Mouse (Mus musculus): Measurements from ENCODE around the gene Baz2a. TPM values are rescaled to one million over a fixed set of nuclear protein-coding genes. Genes with fewer than 3 reads are reported as not detected.

The Baz2a gene
- total and polyA plus RNA-seq, 3 experiments = 16.6 to 116 (median 34.7) TPM

DNA sequence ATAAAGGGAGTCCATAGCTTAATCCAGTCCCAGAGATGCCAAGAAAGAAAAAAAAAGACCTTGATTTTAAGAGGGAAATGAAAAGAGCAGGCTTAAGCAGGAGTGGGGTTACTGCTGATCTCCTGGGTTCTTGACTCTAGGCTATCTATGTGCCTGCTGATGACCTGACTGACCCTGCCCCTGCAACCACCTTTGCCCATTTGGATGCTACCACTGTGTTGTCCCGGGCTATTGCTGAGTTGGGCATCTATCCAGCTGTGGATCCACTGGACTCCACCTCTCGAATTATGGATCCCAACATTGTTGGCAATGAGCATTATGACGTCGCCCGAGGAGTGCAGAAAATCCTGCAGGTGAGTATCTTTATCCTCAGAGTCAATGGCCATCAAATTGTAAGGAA, 3.2 kb upstream of the Baz2a start:
- H3K4me1 ChIP-seq (ENCODE audit: insufficient read depth, low read depth, low read length) = peaks cover 66% of the 10 kb centered on the region
- ATAC-seq (ENCODE audit: extremely low read depth, insufficient number of reproducible peaks, low FRiP score, poor library complexity, severe bottlenecking) (no peak), DNase-seq (ENCODE audit: low spot score) (no peak)
- TF ChIP-seq TAL1 (conservative IDR thresholded peaks at IDR 0.05; ENCODE audit: low read depth, low read length) (no peak), POLR2AphosphoS5 (IDR thresholded peaks at IDR 0.05; ENCODE audit: insufficient replicate concordance, low read depth, low read length) (no peak), CTCF (IDR thresholded peaks at IDR 0.05; ENCODE audit: low read depth, low read length) (no peak), GATA2 (IDR thresholded peaks at IDR 0.05; ENCODE audit: borderline replicate concordance, low read depth, low read length) (no peak), GATA1 (IDR thresholded peaks at IDR 0.05; ENCODE audit: borderline replicate concordance, low read length) (no peak)
- H3K9me3 ChIP-seq (replicated peaks) = no peaks in the 10 kb centered on the region
- peaks cover 68% of the 10 kb centered on the region for H3K36me3 ChIP-seq (replicated peaks)
- no peaks in the 10 kb centered on the region for H3K27me3 ChIP-seq (ENCODE audit: insufficient read depth, low read length)
- H3K4me3 ChIP-seq (ENCODE audit: low read depth, low read length) = no peak overlapping the region; the same call in 1 of the 2 replicates

- Histone ChIP-seq H3K36me3 (replicated peaks) (peaks cover 58% of the 10 kb centered on the region), H3K4me1 (ENCODE audit: insufficient read depth, low read depth, low read length) (peaks cover 82% of the 10 kb centered on the region), H3K4me3 (ENCODE audit: low read depth, low read length) (no peak overlapping the region), H3K9me3 (replicated peaks) (no peaks in the 10 kb centered on the region), H3K27me3 (ENCODE audit: insufficient read depth, low read length) (no peaks in the 10 kb centered on the region)
- ATAC-seq (ENCODE audit: extremely low read depth, insufficient number of reproducible peaks, low FRiP score, poor library complexity, severe bottlenecking) (no peak), DNase-seq (ENCODE audit: low spot score) (no peak)
- no peak for TF ChIP-seq GATA2 (IDR thresholded peaks at IDR 0.05; ENCODE audit: borderline replicate concordance, low read depth, low read length)
- TF ChIP-seq TAL1 (conservative IDR thresholded peaks at IDR 0.05; ENCODE audit: low read depth, low read length) = no peak
- no peak for TF ChIP-seq POLR2AphosphoS5 (IDR thresholded peaks at IDR 0.05; ENCODE audit: insufficient replicate concordance, low read depth, low read length)
- TF ChIP-seq GATA1 (IDR thresholded peaks at IDR 0.05; ENCODE audit: borderline replicate concordance, low read length) = no peak
- no peak for TF ChIP-seq CTCF (IDR thresholded peaks at IDR 0.05; ENCODE audit: low read depth, low read length)
Measured at GRCm38 (mm10) chr10:128089842-128090241, 1.5 kb upstream of the Baz2a start.

DNA sequence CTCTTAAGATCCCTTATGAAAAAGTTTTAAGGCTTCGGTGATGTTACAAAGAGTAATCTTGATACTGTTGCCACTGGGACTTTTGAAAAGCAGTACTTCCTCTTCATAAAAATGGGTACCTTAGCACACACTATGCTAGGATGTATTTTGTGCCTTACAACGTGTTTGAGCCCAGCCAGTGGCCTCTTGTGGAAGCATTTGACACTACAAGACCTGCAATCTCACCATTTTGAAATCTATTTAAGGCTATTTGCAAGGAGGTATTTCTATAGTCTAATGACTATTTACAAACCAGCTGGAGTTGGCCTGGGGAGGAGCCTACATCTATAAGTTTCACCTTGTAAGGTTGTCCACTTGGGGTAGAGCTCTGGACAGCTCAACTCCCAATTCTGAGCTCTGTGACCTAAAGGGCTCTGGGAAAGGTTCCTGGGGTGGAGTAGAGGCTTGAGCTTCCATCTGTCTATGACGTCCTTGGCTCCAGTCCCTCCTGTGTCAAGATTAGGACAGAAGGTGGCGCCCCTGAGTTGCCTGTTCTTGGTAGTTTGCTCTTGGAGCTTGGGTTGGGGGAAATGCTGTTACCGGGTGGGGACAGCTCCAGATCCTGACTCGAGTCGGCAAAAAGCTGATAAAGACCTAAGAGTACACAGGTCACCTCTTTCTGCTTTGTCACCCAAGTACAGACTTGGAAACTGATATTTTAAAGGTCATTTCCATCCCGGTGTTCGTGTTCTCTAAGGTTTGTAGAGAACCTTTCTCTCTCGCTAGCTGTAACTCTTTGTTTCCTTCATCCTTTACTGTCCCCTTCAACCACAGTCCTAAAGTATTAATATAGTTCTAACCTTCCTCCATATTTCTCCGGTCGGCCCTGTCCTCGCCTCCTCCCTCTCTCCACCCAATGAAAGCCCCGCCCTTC, 470 bp upstream of the Baz2a start:
- TF ChIP-seq CTCF (IDR thresholded peaks at IDR 0.05; ENCODE audit: low read depth, low read length) (peak; percentile 33), TAL1 (conservative IDR thresholded peaks at IDR 0.05; ENCODE audit: low read depth, low read length) (no peak), POLR2AphosphoS5 (IDR thresholded peaks at IDR 0.05; ENCODE audit: insufficient replicate concordance, low read depth, low read length) (peak; percentile 86; the same call in 1 of the 2 replicates)
- no peaks in the 10 kb centered on the region for H3K27me3 ChIP-seq (ENCODE audit: insufficient read depth, low read length)
- DNase-seq (ENCODE audit: low spot score) = peak; percentile 68
- ATAC-seq (ENCODE audit: extremely low read depth, insufficient number of reproducible peaks, low FRiP score, poor library complexity, severe bottlenecking) = peak; percentile 29
- peak overlapping the region; percentile 89; the same call in 1 of the 2 replicates for H3K4me3 ChIP-seq (ENCODE audit: low read depth, low read length)
- H3K9me3 ChIP-seq (replicated peaks) = no peaks in the 10 kb centered on the region
- H3K4me1 ChIP-seq (ENCODE audit: insufficient read depth, low read depth, low read length) = peaks cover 82% of the 10 kb centered on the region
- H3K36me3 ChIP-seq (replicated peaks) = peaks cover 47% of the 10 kb centered on the region

DNA sequence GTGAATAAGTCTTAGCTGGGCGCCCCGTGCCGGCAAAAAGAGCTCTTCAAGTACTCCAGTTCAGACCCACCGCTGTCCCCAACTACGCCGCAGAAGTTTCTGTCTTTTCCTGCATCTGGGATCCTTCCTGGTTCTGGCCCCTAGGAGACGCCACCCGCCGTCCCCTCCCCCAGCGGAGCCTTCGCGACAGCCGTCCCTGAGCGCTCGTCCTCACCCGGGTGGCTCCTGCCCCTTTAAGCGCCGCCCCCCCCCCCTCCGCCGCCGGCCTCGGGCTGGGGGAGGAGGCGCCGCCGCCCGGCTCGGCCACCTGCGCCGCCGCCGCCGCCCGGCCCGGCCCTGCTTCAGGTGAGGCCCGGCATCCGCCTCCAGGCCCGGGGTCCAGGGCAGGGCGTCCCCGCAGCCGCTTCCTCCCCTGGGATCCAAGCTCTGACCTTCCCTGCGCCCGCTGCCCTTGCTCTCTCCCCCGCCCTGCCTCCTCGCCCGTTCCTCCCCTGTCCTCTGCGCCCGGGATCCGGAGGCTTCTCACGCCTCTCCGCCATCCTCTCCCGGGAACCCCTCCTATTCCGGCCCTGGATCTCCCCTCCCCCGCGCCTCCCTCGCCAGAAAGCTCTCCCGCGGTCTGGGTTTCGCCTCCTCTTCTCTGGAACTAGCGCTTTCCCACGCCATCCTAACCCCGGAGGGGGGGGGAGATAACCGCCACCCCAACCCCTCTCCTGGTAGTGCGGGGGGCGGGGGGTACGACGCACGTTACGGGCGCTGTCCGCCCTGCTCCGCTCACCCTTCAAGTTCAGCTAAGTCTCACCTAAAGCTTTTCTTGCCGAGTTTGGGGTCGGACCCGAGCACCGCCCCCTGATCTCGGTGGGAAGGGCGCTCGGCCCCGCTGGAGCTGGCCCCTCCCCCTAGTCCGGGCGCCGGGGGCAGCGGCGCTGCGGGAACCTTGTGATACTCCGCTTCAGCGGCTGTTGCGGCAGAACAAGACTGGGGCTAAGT, 1.4 kb downstream of the Baz2a start:
- Histone ChIP-seq H3K27me3 (ENCODE audit: insufficient read depth, low read length) (no peaks in the 10 kb centered on the region), H3K36me3 (replicated peaks) (peaks cover 30% of the 10 kb centered on the region), H3K9me3 (replicated peaks) (no peaks in the 10 kb centered on the region), H3K4me3 (ENCODE audit: low read depth, low read length) (peak overlapping the region; percentile 89), H3K4me1 (ENCODE audit: insufficient read depth, low read depth, low read length) (peaks cover 81% of the 10 kb centered on the region)
- peak; percentile 83 for DNase-seq (ENCODE audit: low spot score)
- no peak for TF ChIP-seq GATA1 (IDR thresholded peaks at IDR 0.05; ENCODE audit: borderline replicate concordance, low read length)
- no peak for TF ChIP-seq CTCF (IDR thresholded peaks at IDR 0.05; ENCODE audit: low read depth, low read length)
- TF ChIP-seq POLR2AphosphoS5 (IDR thresholded peaks at IDR 0.05; ENCODE audit: insufficient replicate concordance, low read depth, low read length) = no peak
- no peak for TF ChIP-seq GATA2 (IDR thresholded peaks at IDR 0.05; ENCODE audit: borderline replicate concordance, low read depth, low read length)
- TF ChIP-seq TAL1 (conservative IDR thresholded peaks at IDR 0.05; ENCODE audit: low read depth, low read length) = no peak
- ATAC-seq (ENCODE audit: extremely low read depth, insufficient number of reproducible peaks, low FRiP score, poor library complexity, severe bottlenecking) = no peak

- Histone ChIP-seq H3K36me3 (replicated peaks) (peaks cover 21% of the 10 kb centered on the region), H3K27me3 (ENCODE audit: insufficient read depth, low read length) (no peaks in the 10 kb centered on the region), H3K9me3 (replicated peaks) (no peaks in the 10 kb centered on the region), H3K4me3 (ENCODE audit: low read depth, low read length) (peak overlapping the region; percentile 89), H3K4me1 (ENCODE audit: insufficient read depth, low read depth, low read length) (peaks cover 81% of the 10 kb centered on the region)
- ATAC-seq (ENCODE audit: extremely low read depth, insufficient number of reproducible peaks, low FRiP score, poor library complexity, severe bottlenecking) = no peak
- TF ChIP-seq CTCF (IDR thresholded peaks at IDR 0.05; ENCODE audit: low read depth, low read length) (no peak), GATA2 (IDR thresholded peaks at IDR 0.05; ENCODE audit: borderline replicate concordance, low read depth, low read length) (no peak)
- DNase-seq (ENCODE audit: low spot score) = peak; percentile 45
Measured at GRCm38 (mm10) chr10:128093496-128094294, 2.3 kb downstream of the Baz2a start.

All from G1E (cell line).